Mouse (Mus musculus): ENCODE data around the gene Dync1h1. TPM values are rescaled to one million over a fixed set of nuclear protein-coding genes. Genes with fewer than 3 reads are reported as not detected.

Dync1h1 gene
- polyA plus RNA-seq (2021; fragmentation: Nextera tagmentation): 32.0 and 42.2 TPM in 2 replicates
- long read RNA-seq, experiment 1, partial matches to known transcripts: 192 of 211 reads
- long read RNA-seq, experiment 1, other reads (novel, unspliced or antisense): 19 of 211 reads
- long read RNA-seq, experiment 2, partial matches to known transcripts: 93 of 95 reads
- long read RNA-seq, experiment 2, other reads (novel, unspliced or antisense): 2 of 95 reads

DNA sequence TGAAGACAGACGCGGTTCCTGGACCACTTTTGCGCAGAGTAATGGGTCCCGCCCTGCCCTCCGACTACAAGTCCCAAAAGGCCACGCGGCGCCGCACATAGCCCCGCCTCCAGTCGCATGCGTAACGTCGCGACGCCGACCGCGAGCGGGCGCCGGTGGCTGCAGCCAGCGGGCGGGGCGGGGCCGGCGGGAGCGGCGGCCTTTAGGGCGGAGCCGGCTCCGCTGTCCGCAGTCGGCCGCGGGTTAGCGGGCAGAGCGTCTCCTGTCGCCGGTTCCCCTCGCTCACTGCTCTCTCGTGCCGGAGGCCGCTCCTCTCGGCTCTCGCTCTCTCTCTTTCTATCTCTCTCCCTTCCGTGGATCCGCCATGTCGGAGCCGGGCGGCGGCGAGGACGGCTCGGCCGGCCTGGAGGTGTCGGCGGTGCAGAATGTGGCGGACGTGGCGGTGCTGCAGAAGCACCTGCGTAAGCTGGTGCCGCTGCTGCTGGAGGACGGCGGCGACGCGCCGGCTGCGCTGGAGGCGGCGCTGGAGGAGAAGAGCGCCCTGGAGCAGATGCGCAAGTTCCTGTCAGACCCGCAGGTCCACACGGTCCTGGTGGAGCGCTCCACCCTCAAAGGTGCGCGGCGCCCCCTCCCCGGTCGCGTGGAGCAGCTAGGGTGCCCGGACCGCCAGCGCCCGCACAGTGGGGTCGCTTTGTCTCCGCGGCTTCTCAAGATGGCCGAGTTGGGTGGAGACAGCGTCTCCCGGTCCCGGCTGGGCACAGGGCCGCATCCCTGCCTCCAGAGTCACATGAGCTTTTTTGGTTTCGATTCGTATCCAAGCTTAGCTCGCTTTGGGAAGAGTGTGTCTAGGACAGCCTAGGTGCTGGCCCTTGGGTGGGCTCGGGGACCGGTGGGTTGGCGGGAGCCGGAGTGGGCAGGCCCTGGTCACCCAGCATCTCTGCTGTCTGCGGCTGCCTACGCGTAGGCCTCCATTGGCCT, at the start of gene Dync1h1:
Dync1h1 (plus strand) TSS at position 212 of the 978 bp plus-strand sequence.

DNA sequence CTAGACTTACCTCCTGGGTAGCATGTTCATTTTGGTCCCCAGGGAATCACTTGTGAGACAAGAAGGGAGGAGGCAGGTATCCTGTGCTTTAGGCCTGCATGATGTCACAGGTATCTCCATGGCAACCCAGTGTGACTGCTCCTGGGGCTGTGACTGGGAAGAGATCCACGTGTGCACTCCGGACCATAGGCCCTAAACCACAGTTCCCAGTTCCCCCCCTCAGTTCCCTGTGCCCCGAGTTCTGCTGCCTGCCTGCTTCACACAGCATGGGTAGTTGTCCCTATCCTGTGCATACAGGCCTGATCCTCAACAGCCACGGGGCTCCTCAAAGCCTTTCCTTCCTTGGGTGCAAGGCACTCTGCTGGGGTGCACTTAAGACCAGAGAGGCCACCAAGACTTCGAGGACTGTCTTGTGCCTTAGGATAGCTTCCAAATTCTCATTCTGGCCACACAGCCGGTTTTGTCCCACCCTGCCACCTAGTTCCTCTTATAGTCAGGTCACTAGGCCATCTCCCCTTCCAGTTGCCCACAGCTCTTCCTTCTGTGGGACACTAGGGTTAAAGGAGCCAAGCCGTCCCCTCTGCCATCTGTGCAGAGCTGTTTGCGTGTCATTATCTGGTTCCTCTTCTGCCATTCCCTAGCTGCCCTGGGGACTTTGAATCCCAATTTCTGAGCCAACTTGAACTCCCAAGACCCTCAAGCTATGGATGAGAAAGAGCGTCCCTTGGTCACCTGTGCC, 81.5 kb downstream of the Dync1h1 start, which contains the start of gene 1700001K19Rik:
1700001K19Rik (minus strand) TSS at position 59 of the 739 bp plus-strand sequence.

DNA sequence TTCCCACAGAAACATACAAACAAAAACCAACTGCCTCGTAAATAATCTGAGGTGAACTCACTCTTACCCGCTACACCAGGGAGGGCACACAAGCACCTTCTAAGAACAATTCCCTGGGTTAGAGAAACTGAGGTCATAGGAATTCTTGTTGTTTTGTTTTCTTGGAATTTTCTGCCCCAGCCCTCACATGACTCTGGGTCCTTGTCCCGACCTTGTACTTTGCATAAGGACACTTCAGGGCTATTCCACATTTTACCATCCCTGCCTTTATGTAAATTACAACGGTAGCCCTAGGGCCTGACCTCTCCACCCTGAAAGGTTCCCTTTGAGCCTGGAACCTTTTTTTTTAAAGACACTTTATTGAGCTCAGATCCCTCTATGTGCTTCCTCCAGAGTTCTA, 101.3 kb downstream of the Dync1h1 start, which contains the start of gene Hsp90aa1:
Hsp90aa1 (minus strand) TSS at position 173 of the 400 bp plus-strand sequence.

Other genes starting within 250 kb of the Dync1h1 start
- 135 and 209 TPM in 2 replicates for gene Ppp2r5c, start 154.3 kb upstream of the Dync1h1 start, polyA plus RNA-seq (2021; fragmentation: Nextera tagmentation)
- not detected in 2 replicates for gene 1700001K19Rik, start 81.2 kb downstream of the Dync1h1 start, polyA plus RNA-seq (2021; fragmentation: Nextera tagmentation)
- 627 and 883 TPM in 2 replicates for gene Hsp90aa1, start 101.3 kb downstream of the Dync1h1 start, polyA plus RNA-seq (2021; fragmentation: Nextera tagmentation)
- 12.6 and 14.7 TPM in 2 replicates for gene Wdr20, start 136.5 kb downstream of the Dync1h1 start, polyA plus RNA-seq (2021; fragmentation: Nextera tagmentation)
- gene Mok, start 239.5 kb downstream of the Dync1h1 start, polyA plus RNA-seq (2021; fragmentation: Nextera tagmentation): 5.7 and 6.1 TPM in 2 replicates
- gene Zfp839, start 248.8 kb downstream of the Dync1h1 start, polyA plus RNA-seq (2021; fragmentation: Nextera tagmentation): 1.4 and 3.9 TPM in 2 replicates

Data from left cerebral cortex, adult 6 months (tissue).